Mouse (Mus musculus) testis, postnatal 14 days (tissue): ENCODE results near the gene Cacnb2.
"Not testable (repeated sequence)": the region's sequence is repeated elsewhere in the genome, so short reads cannot be mapped to it uniquely, and the experiment has no call there.

Experiments
- DNase-seq: peaks from one replicate; pipeline ENCODE4 v3.0.0; 2021; ENCODE audit warnings: low spot score

The Cacnb2 gene

GRCm38 (mm10) chr2:14657205-14657844 is 54.4 kb downstream of the Cacnb2 start:
- DNase-seq = no peak

- no peak for DNase-seq
Measured at GRCm38 (mm10) chr2:14665213-14665612, 62.3 kb downstream of the Cacnb2 start.

GRCm38 (mm10) chr2:14672117-14672516 is 69.2 kb downstream of the Cacnb2 start:
- DNase-seq = no peak

GRCm38 (mm10) chr2:14676885-14677516 is 74.1 kb downstream of the Cacnb2 start:
- no peak for DNase-seq

GRCm38 (mm10) chr2:14684231-14684630 is 81.3 kb downstream of the Cacnb2 start:
- DNase-seq = no peak

- DNase-seq = no peak
Measured at GRCm38 (mm10) chr2:14702973-14703645, 100.2 kb downstream of the Cacnb2 start.

- DNase-seq = no peak
Measured at GRCm38 (mm10) chr2:14703676-14704075, 100.8 kb downstream of the Cacnb2 start.

- no peak for DNase-seq
Measured at GRCm38 (mm10) chr2:14710247-14710646, 107.4 kb downstream of the Cacnb2 start.

GRCm38 (mm10) chr2:14711751-14712150 is 108.9 kb downstream of the Cacnb2 start:
- DNase-seq = no peak

GRCm38 (mm10) chr2:14713049-14713448 is 110.2 kb downstream of the Cacnb2 start:
- DNase-seq = no peak

GRCm38 (mm10) chr2:14716666-14717065 is 113.8 kb downstream of the Cacnb2 start:
- DNase-seq = no peak

GRCm38 (mm10) chr2:14719119-14719718 is 116.3 kb downstream of the Cacnb2 start:
- DNase-seq = no peak

GRCm38 (mm10) chr2:14725437-14725836 is 122.5 kb downstream of the Cacnb2 start:
- DNase-seq = no peak

- not testable (repeated sequence) for DNase-seq
Measured at GRCm38 (mm10) chr2:14726601-14727000, 123.7 kb downstream of the Cacnb2 start.

GRCm38 (mm10) chr2:14738927-14739326 is 136.0 kb downstream of the Cacnb2 start:
- no peak for DNase-seq

- no peak for DNase-seq
Measured at GRCm38 (mm10) chr2:14739510-14739909, 136.6 kb downstream of the Cacnb2 start.

- no peak for DNase-seq
Measured at GRCm38 (mm10) chr2:14740359-14740758, 137.5 kb downstream of the Cacnb2 start.

- no peak for DNase-seq
Measured at GRCm38 (mm10) chr2:14744761-14745160, 141.9 kb downstream of the Cacnb2 start.

GRCm38 (mm10) chr2:14762846-14763245 is 160.0 kb downstream of the Cacnb2 start:
- no peak for DNase-seq

GRCm38 (mm10) chr2:14763931-14764330 is 161.0 kb downstream of the Cacnb2 start:
- no peak for DNase-seq

GRCm38 (mm10) chr2:14769448-14769847 is 166.6 kb downstream of the Cacnb2 start:
- DNase-seq = no peak

GRCm38 (mm10) chr2:14770635-14771034 is 167.7 kb downstream of the Cacnb2 start:
- DNase-seq = no peak

GRCm38 (mm10) chr2:14774375-14774774 is 171.5 kb downstream of the Cacnb2 start:
- no peak for DNase-seq
